Mouse (Mus musculus) cerebellum, adult 2 months (tissue): ENCODE results near the gene Ntng2.

Experiments used
- CTCF ChIP-seq: fragments of 200-500 bp; IDR thresholded peaks from 2 replicates; pipeline ENCODE4 v1.5.1; 2011; ENCODE audit warnings: low read depth, mild to moderate bottlenecking, control low read depth, low read length, moderate library complexity, borderline replicate concordance; ENCODE audit not compliant: insufficient read depth
- POLR2A ChIP-seq: fragments of 200-500 bp; IDR thresholded peaks from 2 replicates; pipeline ENCODE4 v1.6.1; 2011; ENCODE audit warnings: low read length, control low read depth, borderline replicate concordance; ENCODE audit not compliant: insufficient read depth

GRCm38 (mm10) chr2:29247386-29247785 lies 5.4 kb downstream of the Ntng2 start:
- TF ChIP-seq CTCF, result no peak
- TF ChIP-seq POLR2A, result no peak
